In genomic region chr9:114418187-114418586, GRCm38 (mm10) we compare ENCODE assay signal across 9 mouse cellular contexts. TPM values are rescaled to one million over a fixed set of nuclear protein-coding genes. Genes with fewer than 3 reads are reported as not detected.
DNase-seq lines count a peak whose midpoint lies in the region; ATAC-seq and TF ChIP-seq lines count a peak whose summit lies in the region.
"Had no signal": no experiment of that assay in that cellular context is flagged by ENCODE, and none has a peak within 500 bp of the region (broad histone marks: within the 10 kb centered on the region; RNA-seq: fewer than 3 reads in every experiment).

No protein-coding gene starts in this region.

- H3K4me1 ChIP-seq in ES-Bruce4 (ENCODE audit: control insufficient read depth, insufficient read depth, low read length): no peaks in the 10 kb centered on the region
- H3K4me1 ChIP-seq: heart, embryonic 13.5 days; midbrain, embryonic 12.5 days had no signal

- H3K27ac ChIP-seq in layer of hippocampus, adult 2 months: no peak overlapping the region
- no peak overlapping the region for H3K27ac ChIP-seq in ES-Bruce4 (ENCODE audit: insufficient read depth, low read length)
- H3K27ac ChIP-seq: heart, embryonic 13.5 days; midbrain, embryonic 12.5 days had no signal

- no peak for DNase-seq in layer of hippocampus, adult 2 months (ENCODE audit: low spot score in 2 of 2)
- no peak for DNase-seq in layer of hippocampus, adult 9-11 months
- DNase-seq in adipocyte (ENCODE audit: low spot score): peak; percentile 36

- ATAC-seq in hematopoietic stem cell, adult 5-6 weeks (replicated peaks in 1 of 2; ENCODE audit: insufficient read depth in 1 of 2, low FRiP score in 2 of 2, low TSS enrichment in 1 of 2, low read depth in 1 of 2, poor library complexity in 2 of 2, severe bottlenecking in 2 of 2): peak; percentile 38 to 63; a peak in 1 of 4 replicates
- peak; percentile 86 for ATAC-seq in megakaryocyte progenitor cell, adult 5-6 weeks (replicated peaks; ENCODE audit: poor library complexity)
- no peak for ATAC-seq in erythroid progenitor cell, adult 5-6 weeks (replicated peaks; ENCODE audit: low FRiP score, poor library complexity, severe bottlenecking)

- H3K9me3 ChIP-seq in ES-Bruce4 (replicated peaks; ENCODE audit: control insufficient read depth, insufficient read depth, low read length, poor library complexity, severe bottlenecking): no peaks in the 10 kb centered on the region
- H3K9me3 ChIP-seq: heart, embryonic 13.5 days; midbrain, embryonic 12.5 days had no signal

- no peaks in the 10 kb centered on the region for H3K27me3 ChIP-seq in ES-Bruce4 (ENCODE audit: control insufficient read depth, insufficient read depth, low read length, poor library complexity, severe bottlenecking)
- H3K27me3 ChIP-seq: heart, embryonic 13.5 days; midbrain, embryonic 12.5 days had no signal

- H3K9ac ChIP-seq in ES-Bruce4 (ENCODE audit: low read depth, poor library complexity, severe bottlenecking): peak overlapping the region; percentile 29; the same call in 1 of the 2 replicates
- H3K9ac ChIP-seq: heart, embryonic 13.5 days; midbrain, embryonic 12.5 days had no signal

- no peak overlapping the region for H3K4me3 ChIP-seq in layer of hippocampus, adult 2 months
- no peak overlapping the region for H3K4me3 ChIP-seq in ES-Bruce4 (ENCODE audit: low read depth, low read length)
- H3K4me3 ChIP-seq: heart, embryonic 13.5 days; midbrain, embryonic 12.5 days had no signal

- TF ChIP-seq EP300 in ES-Bruce4 (IDR thresholded peaks at IDR 0.05; ENCODE audit: insufficient read depth, low read depth, low read length): no peak

- TF ChIP-seq POLR2A in ES-Bruce4 (IDR thresholded peaks at IDR 0.05; ENCODE audit: insufficient read depth, low read length): no peak

- peaks cover 11% of the 10 kb centered on the region for H3K36me3 ChIP-seq in ES-Bruce4 (ENCODE audit: control insufficient read depth, insufficient read depth, low read length, poor library complexity, severe bottlenecking)

- peak; percentile 73 for TF ChIP-seq CTCF in layer of hippocampus, adult 2 months (conservative IDR thresholded peaks at IDR 0.05)
- peak; percentile 52 for TF ChIP-seq CTCF in ES-Bruce4 (IDR thresholded peaks at IDR 0.05; ENCODE audit: low read depth, low read length)

RNA-seq across cellular contexts. Expression of gene Tmppe, which starts 17.3 kb away (rescaled TPM):
- 10 to 100 TPM; 10.3 to 10.8 TPM for total RNA-seq in layer of hippocampus, adult 2 months (2021)
- 6.5 and 7.3 TPM in 2 replicates for polyA plus RNA-seq in ES-Bruce4 (2011; ENCODE audit: insufficient read depth, insufficient read length, low read depth, missing spikeins)
- total RNA-seq in hematopoietic stem cell, adult 5-6 weeks (2017): 6.9 and 8.0 TPM in 2 replicates
- total RNA-seq in megakaryocyte progenitor cell, adult 5-6 weeks (2015): 2.4 and 3.4 TPM in 2 replicates
- 4.6 and 5.0 TPM in 2 replicates for total RNA-seq in megakaryocyte progenitor cell, adult 5-6 weeks (2017)
- not detected in 2 replicates for total RNA-seq in erythroid progenitor cell, adult 5-6 weeks (2015; ENCODE audit: low replicate concordance)
- total RNA-seq in erythroid progenitor cell, adult 5-6 weeks (2017; ENCODE audit: low replicate concordance): 2.3 TPM in 2 replicates

RNA-seq across cellular contexts. Expression of gene Glb1, which starts 17.3 kb away (rescaled TPM):
- total RNA-seq in layer of hippocampus, adult 2 months (2021): 10 to 100 TPM; 21.9 to 22.1 TPM
- polyA plus RNA-seq in ES-Bruce4 (2011; ENCODE audit: insufficient read depth, insufficient read length, low read depth, missing spikeins): 41.1 TPM in 2 replicates
- 32.0 and 37.4 TPM in 2 replicates for total RNA-seq in hematopoietic stem cell, adult 5-6 weeks (2017)
- total RNA-seq in megakaryocyte progenitor cell, adult 5-6 weeks (2015): 40.1 and 42.1 TPM in 2 replicates
- total RNA-seq in megakaryocyte progenitor cell, adult 5-6 weeks (2017): 36.3 and 38.4 TPM in 2 replicates
- 7.6 and 8.8 TPM in 2 replicates for total RNA-seq in erythroid progenitor cell, adult 5-6 weeks (2015; ENCODE audit: low replicate concordance)
- total RNA-seq in erythroid progenitor cell, adult 5-6 weeks (2017; ENCODE audit: low replicate concordance): 2.3 and 3.3 TPM in 2 replicates

RNA-seq across cellular contexts. Expression of gene Crtap, which starts 27.7 kb away (rescaled TPM):
- 1 to 10 TPM; 5.4 to 6.0 TPM for total RNA-seq in layer of hippocampus, adult 2 months (2021)
- 45.7 and 53.3 TPM in 2 replicates for polyA plus RNA-seq in ES-Bruce4 (2011; ENCODE audit: insufficient read depth, insufficient read length, low read depth, missing spikeins)
- total RNA-seq in hematopoietic stem cell, adult 5-6 weeks (2017): 21.4 and 36.7 TPM in 2 replicates
- total RNA-seq in megakaryocyte progenitor cell, adult 5-6 weeks (2015): 79.4 and 90.2 TPM in 2 replicates
- total RNA-seq in megakaryocyte progenitor cell, adult 5-6 weeks (2017): 22.0 and 33.4 TPM in 2 replicates
- 10.1 and 12.6 TPM in 2 replicates for total RNA-seq in erythroid progenitor cell, adult 5-6 weeks (2015; ENCODE audit: low replicate concordance)
- total RNA-seq in erythroid progenitor cell, adult 5-6 weeks (2017; ENCODE audit: low replicate concordance): 1.7 and 3.5 TPM in 2 replicates
